Mouse (Mus musculus): ENCODE measurements around the gene Mapkap1. TPM values are rescaled to one million over a fixed set of nuclear protein-coding genes. Genes with fewer than 3 reads are reported as not detected.

Gene Mapkap1
- total and polyA plus RNA-seq, 2 experiments from 2014 or later = 60.3 to 87.6 TPM

- Histone ChIP-seq H3K4me1 (ENCODE audit: control insufficient read depth, insufficient read depth) (peaks cover 18% of the 10 kb centered on the region; the same call in 1 of the 2 replicates), H3K4me3 (ENCODE audit: low read depth, low read length) (no peak overlapping the region), H3K27ac (ENCODE audit: low read depth) (no peak overlapping the region), H3K4me2 (ENCODE audit: low read depth, low read length) (no peak overlapping the region), H3K27me3 (ENCODE audit: control insufficient read depth, insufficient read depth, low read length) (no peaks in the 10 kb centered on the region), H3K36me3 (replicated peaks; ENCODE audit: control insufficient read depth, insufficient read depth, low read length) (no peaks in the 10 kb centered on the region), H3K9ac (replicated peaks; ENCODE audit: low read depth, low read length) (no peak overlapping the region), H3K9me3 (replicated peaks; ENCODE audit: control insufficient read depth, low read length) (no peaks in the 10 kb centered on the region)
- TF ChIP-seq CTCF (IDR thresholded peaks at IDR 0.05; ENCODE audit: low read depth) = no peak
- no peak for TF ChIP-seq EP300 (IDR thresholded peaks at IDR 0.05; ENCODE audit: low read depth)
- DNase-seq (ENCODE audit: low spot score) (no peak), ATAC-seq (ENCODE audit: insufficient read depth, low read depth) (no peak)
- WGBS = 56% methylated on average over 2 of the region's 2 CpGs
These were observed 146.2 kb downstream of the Mapkap1 start for GRCm38 (mm10) chr2:34552772-34553171.

- Histone ChIP-seq H3K4me3 (ENCODE audit: low read depth, low read length) (no peak overlapping the region), H3K27me3 (ENCODE audit: control insufficient read depth, insufficient read depth, low read length) (no peaks in the 10 kb centered on the region), H3K36me3 (replicated peaks; ENCODE audit: control insufficient read depth, insufficient read depth, low read length) (no peaks in the 10 kb centered on the region), H3K27ac (ENCODE audit: low read depth) (peak overlapping the region; percentile 6; the same call in 1 of the 2 replicates), H3K4me1 (ENCODE audit: control insufficient read depth, insufficient read depth) (peaks cover 18% of the 10 kb centered on the region; the same call in 1 of the 2 replicates), H3K9ac (replicated peaks; ENCODE audit: low read depth, low read length) (no peak overlapping the region), H3K4me2 (ENCODE audit: low read depth, low read length) (no peak overlapping the region), H3K9me3 (replicated peaks; ENCODE audit: control insufficient read depth, low read length) (no peaks in the 10 kb centered on the region)
- WGBS = 62% methylated on average over 6 of the region's 6 CpGs
- ATAC-seq (ENCODE audit: insufficient read depth, low read depth) (peak; percentile 11; the same call in 1 of the 2 replicates), DNase-seq (ENCODE audit: low spot score) (no peak)
- TF ChIP-seq EP300 (IDR thresholded peaks at IDR 0.05; ENCODE audit: low read depth) (no peak), CTCF (IDR thresholded peaks at IDR 0.05; ENCODE audit: low read depth) (no peak)
These were observed 147.1 kb downstream of the Mapkap1 start for GRCm38 (mm10) chr2:34553580-34554231.

- Histone ChIP-seq H3K4me1 (ENCODE audit: control insufficient read depth, insufficient read depth) (no peaks in the 10 kb centered on the region), H3K36me3 (replicated peaks; ENCODE audit: control insufficient read depth, insufficient read depth, low read length) (0 out of 2 replicates have a peak, but pooled peaks cover 7% of the 10 kb centered on the region), H3K4me3 (ENCODE audit: low read depth, low read length) (no peak overlapping the region), H3K9ac (replicated peaks; ENCODE audit: low read depth, low read length) (no peak overlapping the region), H3K27ac (ENCODE audit: low read depth) (no peak overlapping the region), H3K4me2 (ENCODE audit: low read depth, low read length) (no peak overlapping the region), H3K9me3 (replicated peaks; ENCODE audit: control insufficient read depth, low read length) (no peaks in the 10 kb centered on the region), H3K27me3 (ENCODE audit: control insufficient read depth, insufficient read depth, low read length) (no peaks in the 10 kb centered on the region)
- 76% methylated on average over 5 of the region's 5 CpGs for WGBS
- no peak for ATAC-seq (ENCODE audit: insufficient read depth, low read depth)
- TF ChIP-seq EP300 (IDR thresholded peaks at IDR 0.05; ENCODE audit: low read depth) (no peak), CTCF (IDR thresholded peaks at IDR 0.05; ENCODE audit: low read depth) (no peak)
- no peak for DNase-seq (ENCODE audit: low spot score)
These were observed 153.6 kb downstream of the Mapkap1 start for GRCm38 (mm10) chr2:34560146-34560545.

- WGBS = 59% methylated on average over 12 of the region's 12 CpGs
- H3K9ac ChIP-seq (replicated peaks; ENCODE audit: low read depth, low read length) = no peak overlapping the region
- H3K36me3 ChIP-seq (replicated peaks; ENCODE audit: control insufficient read depth, insufficient read depth, low read length) = 0 out of 2 replicates have a peak, but pooled peaks cover 7% of the 10 kb centered on the region
- peak overlapping the region; percentile 5; the same call in 1 of the 2 replicates for H3K27ac ChIP-seq (ENCODE audit: low read depth)
- H3K27me3 ChIP-seq (ENCODE audit: control insufficient read depth, insufficient read depth, low read length) = no peaks in the 10 kb centered on the region
- H3K4me3 ChIP-seq (ENCODE audit: low read depth, low read length) = no peak overlapping the region
- H3K9me3 ChIP-seq (replicated peaks; ENCODE audit: control insufficient read depth, low read length) = no peaks in the 10 kb centered on the region
- DNase-seq (ENCODE audit: low spot score) = no peak
- H3K4me1 ChIP-seq (ENCODE audit: control insufficient read depth, insufficient read depth) = no peaks in the 10 kb centered on the region
- ATAC-seq (ENCODE audit: insufficient read depth, low read depth) = no peak; the same call in 1 of the 2 replicates
- no peak overlapping the region for H3K4me2 ChIP-seq (ENCODE audit: low read depth, low read length)
- no peak for TF ChIP-seq CTCF (IDR thresholded peaks at IDR 0.05; ENCODE audit: low read depth)
- TF ChIP-seq EP300 (IDR thresholded peaks at IDR 0.05; ENCODE audit: low read depth) = no peak
These were observed 156.6 kb downstream of the Mapkap1 start for GRCm38 (mm10) chr2:34563089-34563694.

- H3K4me1 ChIP-seq (ENCODE audit: control insufficient read depth, insufficient read depth) = no peaks in the 10 kb centered on the region
- no peak for TF ChIP-seq CTCF (IDR thresholded peaks at IDR 0.05; ENCODE audit: low read depth)
- no peak for TF ChIP-seq EP300 (IDR thresholded peaks at IDR 0.05; ENCODE audit: low read depth)
- no peak overlapping the region for H3K4me2 ChIP-seq (ENCODE audit: low read depth, low read length)
- H3K36me3 ChIP-seq (replicated peaks; ENCODE audit: control insufficient read depth, insufficient read depth, low read length) = 0 out of 2 replicates have a peak, but pooled peaks cover 7% of the 10 kb centered on the region
- no peaks in the 10 kb centered on the region for H3K9me3 ChIP-seq (replicated peaks; ENCODE audit: control insufficient read depth, low read length)
- DNase-seq (ENCODE audit: low spot score) (no peak), ATAC-seq (ENCODE audit: insufficient read depth, low read depth) (no peak)
- no peak overlapping the region for H3K27ac ChIP-seq (ENCODE audit: low read depth)
- H3K27me3 ChIP-seq (ENCODE audit: control insufficient read depth, insufficient read depth, low read length) = no peaks in the 10 kb centered on the region
- no peak overlapping the region for H3K9ac ChIP-seq (replicated peaks; ENCODE audit: low read depth, low read length)
- H3K4me3 ChIP-seq (ENCODE audit: low read depth, low read length) = no peak overlapping the region
These were observed 157.3 kb downstream of the Mapkap1 start for GRCm38 (mm10) chr2:34563865-34564264.
